Mouse (Mus musculus) megakaryocyte, embryonic 14.5 days (primary cell): ENCODE results near the gene Ncoa7.

Experiments used
- FLI1 ChIP-seq: IDR thresholded peaks from 2 replicates; pipeline ENCODE4 v1.6.1; 2012; ENCODE audit warnings: low read length, inconsistent platforms, mixed read lengths
- GATA1 ChIP-seq: IDR thresholded peaks from 3 replicates; pipeline ENCODE4 v1.6.1; 2012; ENCODE audit warnings: mixed read lengths, low read length, inconsistent platforms, borderline replicate concordance

DNA sequence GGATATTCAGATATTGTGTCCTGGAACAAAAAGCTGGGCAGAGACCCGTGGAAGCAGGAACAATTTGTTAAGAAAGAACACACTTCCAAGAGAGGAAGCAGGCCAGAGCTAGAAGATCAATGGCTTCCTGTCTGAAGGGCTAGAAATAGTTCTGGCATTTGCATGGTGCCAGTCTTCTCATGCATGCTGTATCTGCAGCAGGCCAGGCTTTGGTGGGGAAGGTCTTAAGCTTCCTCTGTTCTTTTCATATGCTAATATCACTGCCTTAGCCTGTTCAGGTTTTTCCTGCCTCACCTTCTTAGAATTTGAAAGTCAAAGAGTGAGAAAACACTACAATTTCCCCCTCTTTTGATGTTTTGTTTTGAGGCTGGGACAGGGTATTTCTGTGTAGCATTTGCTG, 175.6 kb downstream of the Ncoa7 start:
- no peak for TF ChIP-seq GATA1
- TF ChIP-seq FLI1, result no peak
